Mouse (Mus musculus) MEL (cell line): ENCODE results near the gene Psmd3. TPM values are rescaled to one million over a fixed set of nuclear protein-coding genes. Genes with fewer than 3 reads are reported as not detected.
A peak's percentile ranks its signal among the peaks of the same experiment; 100 is the strongest.

Source experiments
- DNase-seq: peaks from one replicate; pipeline ENCODE4 v3.0.0; 2011; ENCODE audit warnings: low read depth, low spot score
- H3K27ac ChIP-seq: 2 replicates; pipeline ENCODE4 v1.5.1; 2012; ENCODE audit warnings: low read depth, mild to moderate bottlenecking, control low read depth, low read length, moderate library complexity; ENCODE audit not compliant: control insufficient read depth
- H3K27me3 ChIP-seq, 2 experiments: fragments of 150-350 bp in 1 of 2; sonication (generic) in 1 of 2; 2 replicates each; pipeline ENCODE4 v1.6.1; 2012; ENCODE audit warnings: low read length in 2 of 2, mild to moderate bottlenecking in 2 of 2, improper control_type of control experiment in 1 of 2, moderate library complexity in 1 of 2; ENCODE audit not compliant: insufficient read depth in 2 of 2, control insufficient read depth in 1 of 2
- H3K36me3 ChIP-seq, 2 experiments: 2 replicates each; pipeline ENCODE4 v1.6.1; 2012 to 2014; ENCODE audit warnings: low read length in 2 of 2, improper control_type of control experiment in 1 of 2, inconsistent platforms in 1 of 2, mild to moderate bottlenecking in 1 of 2; ENCODE audit not compliant: insufficient read depth in 2 of 2, control insufficient read depth in 1 of 2
- H3K4me1 ChIP-seq, 2 experiments: fragments of 150-350 bp in 1 of 2; sonication (generic) in 1 of 2; 2 replicates each; pipeline ENCODE4 v1.6.1; 2012; ENCODE audit warnings: low read length in 2 of 2, improper control_type of control experiment in 1 of 2, mild to moderate bottlenecking in 1 of 2; ENCODE audit not compliant: insufficient read depth in 2 of 2, control insufficient read depth in 1 of 2
- H3K4me3 ChIP-seq, 2 experiments: fragments of 150-350 bp in 1 of 2; sonication (generic) in 1 of 2; 2 replicates each; pipeline ENCODE4 v1.5.1; 2012; ENCODE audit warnings: low read depth in 2 of 2, low read length in 2 of 2, mild to moderate bottlenecking in 2 of 2, moderate library complexity in 2 of 2, control low read depth in 1 of 2, improper control_type of control experiment in 1 of 2; ENCODE audit not compliant: control insufficient read depth in 1 of 2, insufficient read depth in 1 of 2
- H3K79me2 ChIP-seq: 2 replicates; pipeline ENCODE4 v1.6.1; 2012; ENCODE audit warnings: mild to moderate bottlenecking, low read length, moderate library complexity; ENCODE audit not compliant: control insufficient read depth, poor library complexity, insufficient read depth
- H3K9ac ChIP-seq: 2 replicates; pipeline ENCODE4 v1.6.1; 2012; ENCODE audit warnings: low read depth, mild to moderate bottlenecking, control low read depth, low read length, moderate library complexity; ENCODE audit not compliant: control insufficient read depth, poor library complexity, severe bottlenecking
- H3K9me3 ChIP-seq: fragments of 150-350 bp; sonication (generic); replicated peaks from 2 replicates; pipeline ENCODE4 v1.6.1; 2012; ENCODE audit warnings: mild to moderate bottlenecking, low read length, improper control_type of control experiment, moderate library complexity; ENCODE audit not compliant: insufficient read depth
- CTCF ChIP-seq, 3 experiments: IDR thresholded peaks in 2 of 3; conservative IDR thresholded peaks in 1 of 3; 2 replicates each; pipeline ENCODE4 v1.5.1; 2011 to 2012; ENCODE audit warnings: low read length in 3 of 3, low read depth in 2 of 3, mild to moderate bottlenecking in 2 of 3, improper control_type of control experiment in 1 of 3, inconsistent platforms in 1 of 3, mixed read lengths in 1 of 3, moderate library complexity in 1 of 3; ENCODE audit not compliant: control insufficient read depth in 1 of 3, insufficient read depth in 1 of 3, poor library complexity in 1 of 3, severe bottlenecking in 1 of 3
- E2F4 ChIP-seq: IDR thresholded peaks from 2 replicates; pipeline ENCODE4 v1.6.1; 2011; ENCODE audit warnings: low read depth, low read length, improper control_type of control experiment, borderline replicate concordance
- EP300 ChIP-seq, 2 experiments: IDR thresholded peaks; 2 replicates each; pipeline ENCODE4 v1.6.1; 2011; ENCODE audit warnings: improper control_type of control experiment in 2 of 2, low read length in 2 of 2, low read depth in 1 of 2, mild to moderate bottlenecking in 1 of 2
- GABPA ChIP-seq: IDR thresholded peaks from 2 replicates; pipeline ENCODE4 v1.6.1; 2012; ENCODE audit warnings: low read depth, mild to moderate bottlenecking, inconsistent platforms, low read length, improper control_type of control experiment, moderate library complexity
- GATA1 ChIP-seq: IDR thresholded peaks from 2 replicates; pipeline ENCODE4 v1.6.1; 2011; ENCODE audit warnings: low read depth, low read length, improper control_type of control experiment
- MAX ChIP-seq: IDR thresholded peaks from 2 replicates; pipeline ENCODE4 v1.6.1; 2011; ENCODE audit warnings: low read length, improper control_type of control experiment
- MXI1 ChIP-seq: IDR thresholded peaks from 2 replicates; pipeline ENCODE4 v1.6.1; 2011; ENCODE audit warnings: mild to moderate bottlenecking, low read depth, low read length, improper control_type of control experiment
- MYB ChIP-seq: IDR thresholded peaks from 2 replicates; pipeline ENCODE4 v1.6.1; 2011; ENCODE audit warnings: mild to moderate bottlenecking, low read depth, low read length, improper control_type of control experiment
- MYC ChIP-seq: IDR thresholded peaks from 2 replicates; pipeline ENCODE4 v1.6.1; 2011; ENCODE audit warnings: low read depth, mild to moderate bottlenecking, low read length, improper control_type of control experiment, moderate library complexity
- POLR2A ChIP-seq, 2 experiments: IDR thresholded peaks; 2 replicates each; pipeline ENCODE4 v1.6.1; 2011 to 2012; ENCODE audit warnings: low read length in 2 of 2, mild to moderate bottlenecking in 2 of 2, control low read depth in 1 of 2, improper control_type of control experiment in 1 of 2, low read depth in 1 of 2, moderate library complexity in 1 of 2; ENCODE audit not compliant: control insufficient read depth in 1 of 2, insufficient read depth in 1 of 2, poor library complexity in 1 of 2
- POLR2AphosphoS2 ChIP-seq: IDR thresholded peaks from 2 replicates; pipeline ENCODE4 v1.6.1; 2011; ENCODE audit warnings: low read length, improper control_type of control experiment
- POLR2AphosphoS5 ChIP-seq: IDR thresholded peaks from 2 replicates; pipeline ENCODE4 v1.6.1; 2012; ENCODE audit warnings: low read depth, borderline replicate concordance, mild to moderate bottlenecking, inconsistent platforms, low read length, moderate library complexity, mixed read lengths
- RAD21 ChIP-seq: IDR thresholded peaks from 2 replicates; pipeline ENCODE4 v1.6.1; 2011; ENCODE audit warnings: mild to moderate bottlenecking, low read depth, low read length, improper control_type of control experiment
- SMC3 ChIP-seq: IDR thresholded peaks from 2 replicates; pipeline ENCODE4 v1.6.1; 2011; ENCODE audit warnings: low read depth, low read length, improper control_type of control experiment
- TBP ChIP-seq: IDR thresholded peaks from 2 replicates; pipeline ENCODE4 v1.8.0; 2011; ENCODE audit warnings: low read depth, low read length, improper control_type of control experiment
- TCF12 ChIP-seq: IDR thresholded peaks from 2 replicates; pipeline ENCODE4 v1.6.1; 2014; ENCODE audit warnings: low read depth, mild to moderate bottlenecking, inconsistent platforms, low read length, improper control_type of control experiment, moderate library complexity
- USF1 ChIP-seq: IDR thresholded peaks from 2 replicates; pipeline ENCODE4 v1.6.1; 2014; ENCODE audit warnings: low read depth, mild to moderate bottlenecking, inconsistent platforms, low read length, improper control_type of control experiment, moderate library complexity
- ZKSCAN1 ChIP-seq: IDR thresholded peaks from 2 replicates; pipeline ENCODE4 v1.6.1; 2012; ENCODE audit warnings: low read depth, mild to moderate bottlenecking, inconsistent platforms, low read length, improper control_type of control experiment, moderate library complexity
- ZMIZ1 ChIP-seq: IDR thresholded peaks from 2 replicates; pipeline ENCODE4 v1.6.1; 2012; ENCODE audit warnings: low read depth, mild to moderate bottlenecking, inconsistent platforms, low read length, improper control_type of control experiment, moderate library complexity
- polyA plus RNA-seq, 2 experiments: library from polyadenylated mRNA; stranded (reverse) in 1 of 2; unstranded in 1 of 2; fragments of >175 nt in 1 of 2; fragments of >200 nt in 1 of 2; gene quantifications; 2 replicates each; pipeline versions ENCODE4 v1.2.1 to v1.2.4; 2012; ENCODE audit warnings: low replicate concordance in 2 of 2, low read depth in 1 of 2; ENCODE audit not compliant: insufficient read length in 2 of 2, insufficient read depth in 1 of 2, missing spikeins in 1 of 2
- total RNA-seq: library from RNA; depleted of rRNA; stranded (reverse); fragments of 300-350 nt; gene quantifications from 2 replicates; pipeline ENCODE4 v1.2.3, GENCODE M21; 2012

The Psmd3 gene
- total and polyA plus RNA-seq, 3 experiments: 214 to 417 (median 350) TPM

DNA sequence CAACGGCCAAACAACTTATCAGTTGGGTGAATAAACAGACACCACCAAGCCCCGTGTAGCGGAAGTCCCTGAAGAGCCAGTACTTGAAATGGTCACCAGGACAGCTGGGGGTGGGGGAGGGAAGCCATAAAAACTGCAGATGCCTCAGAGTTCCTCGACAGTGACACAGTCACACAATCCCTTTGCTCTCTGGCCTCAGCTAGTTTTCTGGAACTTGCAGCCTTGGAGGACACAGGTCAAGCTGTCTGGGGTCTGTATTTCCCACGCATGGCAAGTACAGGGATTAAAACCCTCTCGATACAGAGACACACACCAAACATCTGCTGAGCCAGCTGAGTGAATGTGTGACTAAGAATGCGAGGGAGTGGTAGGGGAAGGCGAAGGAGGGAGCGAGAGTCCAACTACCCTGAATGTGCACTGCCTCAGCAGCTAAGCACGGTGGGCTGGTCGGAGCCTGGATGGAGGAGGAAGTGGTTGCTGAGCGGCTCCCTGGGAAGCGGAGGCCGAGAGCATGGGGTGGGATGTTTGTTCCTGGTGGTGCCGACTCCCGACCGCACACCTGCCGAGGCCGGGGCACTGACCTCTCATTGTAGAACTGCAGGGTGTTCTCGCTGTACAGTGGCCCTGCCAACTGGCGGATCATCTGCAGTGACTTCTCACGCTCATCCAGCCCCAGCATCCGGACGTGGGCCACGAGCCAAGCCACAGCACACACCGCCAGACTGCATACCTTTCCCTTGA is 26.8 kb downstream of the Psmd3 start:
- TF ChIP-seq MAX (no peak), EP300 (IDR thresholded peaks at IDR 0.05; ENCODE audit: low read depth in 1 of 2, low read length in 2 of 2) (no peak), E2F4 (no peak), POLR2AphosphoS5 (no peak; the same call in 1 of the 2 replicates), POLR2AphosphoS2 (no peak), ZMIZ1 (no peak), POLR2A (IDR thresholded peaks at IDR 0.05; ENCODE audit: control insufficient read depth in 1 of 2, insufficient read depth in 1 of 2, low read depth in 1 of 2, low read length in 2 of 2, poor library complexity in 1 of 2) (no peak), GABPA (no peak), SMC3 (no peak), TCF12 (no peak), ZKSCAN1 (no peak), CTCF (IDR thresholded peaks at IDR 0.05 in 2 of 3, conservative IDR thresholded peaks at IDR 0.05 in 1 of 3; ENCODE audit: control insufficient read depth in 1 of 3, insufficient read depth in 1 of 3, low read depth in 2 of 3, low read length in 3 of 3, poor library complexity in 1 of 3, severe bottlenecking in 1 of 3) (no peak), MXI1 (no peak), USF1 (no peak), TBP (no peak)
- no peaks in the 10 kb centered on the region for H3K27me3 ChIP-seq
- H3K9ac ChIP-seq: no peak overlapping the region
- H3K27ac ChIP-seq: no peak overlapping the region
- H3K9me3 ChIP-seq: no peaks in the 10 kb centered on the region
- no peak overlapping the region for H3K4me3 ChIP-seq
- H3K36me3 ChIP-seq: peaks cover 2 to 6% of the 10 kb centered on the region in 2 experiments
- no peaks in the 10 kb centered on the region for H3K79me2 ChIP-seq
- DNase-seq: no peak
- peaks cover 0 to 7% of the 10 kb centered on the region in 2 experiments; a peak in 2 of 4 replicates for H3K4me1 ChIP-seq

DNA sequence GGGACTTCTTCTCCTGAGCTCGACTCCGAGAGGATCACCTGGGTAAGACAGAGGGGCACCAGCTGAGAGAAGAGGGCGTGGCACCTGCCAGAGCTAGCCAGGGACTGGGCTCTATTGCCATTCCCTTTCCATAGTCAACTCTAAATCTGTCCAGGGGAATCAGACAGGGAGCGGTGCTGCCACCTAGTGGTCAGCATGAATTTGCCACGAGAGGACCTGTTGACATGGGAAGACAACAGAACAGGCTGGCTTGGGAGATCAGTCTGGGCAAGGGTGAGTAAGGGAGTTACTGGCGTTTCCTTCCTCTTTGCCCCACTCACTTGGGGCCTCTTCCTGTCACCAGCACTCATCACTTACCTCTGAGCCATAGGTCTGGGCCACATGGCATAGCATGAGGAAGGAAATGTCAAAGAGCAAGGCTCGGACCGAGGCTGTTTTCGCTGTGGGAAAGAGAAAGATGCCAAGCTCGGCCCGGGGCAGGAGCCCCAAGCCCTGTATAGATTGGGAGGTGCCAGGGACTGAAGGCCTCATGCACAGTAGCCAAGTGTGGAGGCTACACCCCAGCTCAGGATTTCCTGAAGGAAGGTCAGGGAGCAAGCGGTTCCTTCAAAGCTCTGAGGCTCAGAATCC is 28.2 kb downstream of the Psmd3 start:
- H3K36me3 ChIP-seq: peaks cover 2 to 6% of the 10 kb centered on the region in 2 experiments
- no peak overlapping the region for H3K9ac ChIP-seq
- H3K27me3 ChIP-seq: no peaks in the 10 kb centered on the region
- H3K9me3 ChIP-seq: no peaks in the 10 kb centered on the region
- peak; percentile 91 for DNase-seq
- peak; percentile 41; the same call in 1 of the 2 replicates for TF ChIP-seq MYC
- TF ChIP-seq ZMIZ1: no peak
- no peak for TF ChIP-seq TBP
- no peak for TF ChIP-seq MYB
- 0 out of 2 replicates have a peak, but pooled peaks have one; percentile 19 for TF ChIP-seq MAX
- TF ChIP-seq RAD21: peak; percentile 44
- TF ChIP-seq GATA1: no peak
- TF ChIP-seq SMC3: peak; percentile 69
- TF ChIP-seq CTCF (IDR thresholded peaks at IDR 0.05 in 2 of 3, conservative IDR thresholded peaks at IDR 0.05 in 1 of 3; ENCODE audit: control insufficient read depth in 1 of 3, insufficient read depth in 1 of 3, low read depth in 2 of 3, low read length in 3 of 3, poor library complexity in 1 of 3, severe bottlenecking in 1 of 3): peak; percentile 96 to 99 (median 98)
- peaks cover 0 to 7% of the 10 kb centered on the region in 2 experiments; a peak in 2 of 4 replicates for H3K4me1 ChIP-seq
- no peaks in the 10 kb centered on the region for H3K79me2 ChIP-seq
- H3K27ac ChIP-seq: peak overlapping the region; percentile 9; the same call in 1 of the 2 replicates
- H3K4me3 ChIP-seq: no peak overlapping the region
